Mouse (Mus musculus): ENCODE data around the gene Scfd2. TPM values are rescaled to one million over a fixed set of nuclear protein-coding genes. Genes with fewer than 3 reads are reported as not detected.

Scfd2 gene
- total and polyA plus RNA-seq, 2 experiments from 2014 or later, result 20.5 to 29.1 TPM

DNA sequence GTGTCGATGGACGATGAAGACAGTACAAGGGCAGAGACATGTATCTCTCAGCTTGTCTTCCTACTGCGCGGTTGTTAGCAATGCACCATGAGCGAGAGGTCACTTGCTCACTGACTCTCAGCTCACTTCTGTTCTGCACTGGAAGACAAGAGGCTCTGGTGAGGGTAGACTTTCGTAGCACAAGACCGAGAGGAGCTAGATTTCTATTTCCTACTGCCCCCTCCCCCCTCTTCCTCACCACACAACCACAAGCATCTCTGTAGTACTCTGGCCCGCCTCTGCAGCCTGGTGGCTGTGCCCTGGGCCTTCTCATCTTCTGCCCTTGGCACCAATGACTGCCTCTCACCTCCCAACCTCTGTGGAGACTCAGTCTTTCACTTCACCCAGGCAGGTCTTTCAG, 331.1 kb downstream of the Scfd2 start:
- DNase-seq (no peak), ATAC-seq (no peak)
- H3K36me3 ChIP-seq (ENCODE audit: insufficient read depth), result no peaks in the 10 kb centered on the region
- no peak overlapping the region for H3K9ac ChIP-seq
- no peaks in the 10 kb centered on the region for H3K9me3 ChIP-seq (ENCODE audit: low read length)
- H3K4me1 ChIP-seq (ENCODE audit: insufficient read depth), result 0 out of 2 replicates have a peak, but pooled peaks cover 3% of the 10 kb centered on the region
- no peaks in the 10 kb centered on the region for H3K27me3 ChIP-seq (ENCODE audit: insufficient read depth, low read length)
- 95% methylated on average over 8 of the region's 8 CpGs for WGBS
- H3K27ac ChIP-seq (ENCODE audit: low read depth, low read length), result no peak overlapping the region
- TF ChIP-seq CTCF (IDR thresholded peaks at IDR 0.05; ENCODE audit: low read depth), result no peak
- no peak overlapping the region for H3K4me3 ChIP-seq (ENCODE audit: low read depth, low read length)
- H3K4me2 ChIP-seq (ENCODE audit: low read depth), result no peak overlapping the region

DNA sequence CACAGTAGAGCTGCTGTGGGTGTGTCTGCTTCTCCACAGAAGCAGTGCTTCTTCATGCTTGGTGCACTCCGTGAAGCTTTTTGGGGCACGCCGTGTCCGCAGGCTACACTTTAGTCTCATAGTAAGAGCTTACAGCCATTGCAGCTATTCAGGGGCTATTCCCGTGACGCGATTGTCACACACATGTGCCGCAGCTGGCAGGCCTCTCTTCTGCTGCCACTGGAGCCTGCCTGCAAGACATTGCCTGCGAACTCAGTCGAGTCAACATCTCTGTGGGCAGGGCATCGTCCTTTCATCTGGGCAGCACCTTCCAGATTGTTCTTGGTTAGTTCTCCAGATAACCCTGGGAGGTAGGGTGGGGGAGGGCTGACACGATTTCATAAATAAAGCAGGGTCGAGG, 331.8 kb downstream of the Scfd2 start:
- H3K27ac ChIP-seq (ENCODE audit: low read depth, low read length), result no peak overlapping the region
- no peaks in the 10 kb centered on the region for H3K36me3 ChIP-seq (ENCODE audit: insufficient read depth)
- DNase-seq, result no peak
- H3K4me3 ChIP-seq (ENCODE audit: low read depth, low read length), result no peak overlapping the region
- 0 out of 2 replicates have a peak, but pooled peaks cover 4% of the 10 kb centered on the region for H3K4me1 ChIP-seq (ENCODE audit: insufficient read depth)
- 89% methylated on average over 13 of the region's 13 CpGs for WGBS
- no peaks in the 10 kb centered on the region for H3K27me3 ChIP-seq (ENCODE audit: insufficient read depth, low read length)
- no peak overlapping the region for H3K9ac ChIP-seq
- no peak for TF ChIP-seq CTCF (IDR thresholded peaks at IDR 0.05; ENCODE audit: low read depth)
- H3K4me2 ChIP-seq (ENCODE audit: low read depth), result no peak overlapping the region
- no peak for ATAC-seq
- H3K9me3 ChIP-seq (ENCODE audit: low read length), result no peaks in the 10 kb centered on the region

- Histone ChIP-seq H3K9ac (no peak overlapping the region), H3K4me1 (ENCODE audit: insufficient read depth) (peaks cover 11% of the 10 kb centered on the region; the same call in 1 of the 2 replicates), H3K27me3 (ENCODE audit: insufficient read depth, low read length) (no peaks in the 10 kb centered on the region), H3K4me3 (ENCODE audit: low read depth, low read length) (no peak overlapping the region), H3K9me3 (ENCODE audit: low read length) (no peaks in the 10 kb centered on the region), H3K27ac (ENCODE audit: low read depth, low read length) (no peak overlapping the region), H3K4me2 (ENCODE audit: low read depth) (0 out of 2 replicates have a peak overlapping the region, but pooled peaks have one; percentile 19), H3K36me3 (ENCODE audit: insufficient read depth) (no peaks in the 10 kb centered on the region)
- no peak for DNase-seq
- TF ChIP-seq CTCF (IDR thresholded peaks at IDR 0.05; ENCODE audit: low read depth), result no peak
- WGBS, result 64% methylated on average over 11 of the region's 11 CpGs
- no peak for ATAC-seq
Measured at GRCm38 (mm10) chr5:74198446-74198845, 333.1 kb downstream of the Scfd2 start.

- peaks cover 11% of the 10 kb centered on the region; the same call in 1 of the 2 replicates for H3K4me1 ChIP-seq (ENCODE audit: insufficient read depth)
- no peak overlapping the region for H3K27ac ChIP-seq (ENCODE audit: low read depth, low read length)
- H3K9me3 ChIP-seq (ENCODE audit: low read length), result no peaks in the 10 kb centered on the region
- DNase-seq (peak; percentile 26), ATAC-seq (no peak)
- H3K27me3 ChIP-seq (ENCODE audit: insufficient read depth, low read length), result no peaks in the 10 kb centered on the region
- H3K4me2 ChIP-seq (ENCODE audit: low read depth), result peak overlapping the region; percentile 19
- 51% methylated on average over 22 of the region's 22 CpGs for WGBS
- H3K36me3 ChIP-seq (ENCODE audit: insufficient read depth), result no peaks in the 10 kb centered on the region
- H3K9ac ChIP-seq, result no peak overlapping the region
- peak overlapping the region; percentile 3; the same call in 1 of the 2 replicates for H3K4me3 ChIP-seq (ENCODE audit: low read depth, low read length)
- no peak for TF ChIP-seq CTCF (IDR thresholded peaks at IDR 0.05; ENCODE audit: low read depth)
Measured at GRCm38 (mm10) chr5:74197541-74198330, 333.8 kb downstream of the Scfd2 start.

- WGBS, result 6% methylated on average over 4 of the region's 4 CpGs
- Histone ChIP-seq H3K4me3 (ENCODE audit: low read depth, low read length) (peak overlapping the region; percentile 85), H3K4me2 (ENCODE audit: low read depth) (peak overlapping the region; percentile 96), H3K27ac (ENCODE audit: low read depth, low read length) (no peak overlapping the region), H3K4me1 (ENCODE audit: insufficient read depth) (peaks cover 11% of the 10 kb centered on the region; the same call in 1 of the 2 replicates), H3K9ac (no peak overlapping the region), H3K9me3 (ENCODE audit: low read length) (no peaks in the 10 kb centered on the region), H3K27me3 (ENCODE audit: insufficient read depth, low read length) (no peaks in the 10 kb centered on the region), H3K36me3 (ENCODE audit: insufficient read depth) (no peaks in the 10 kb centered on the region)
- no peak for TF ChIP-seq CTCF (IDR thresholded peaks at IDR 0.05; ENCODE audit: low read depth)
- DNase-seq (no peak), ATAC-seq (no peak)
Measured at GRCm38 (mm10) chr5:74196307-74196618, 335.3 kb downstream of the Scfd2 start.

DNA sequence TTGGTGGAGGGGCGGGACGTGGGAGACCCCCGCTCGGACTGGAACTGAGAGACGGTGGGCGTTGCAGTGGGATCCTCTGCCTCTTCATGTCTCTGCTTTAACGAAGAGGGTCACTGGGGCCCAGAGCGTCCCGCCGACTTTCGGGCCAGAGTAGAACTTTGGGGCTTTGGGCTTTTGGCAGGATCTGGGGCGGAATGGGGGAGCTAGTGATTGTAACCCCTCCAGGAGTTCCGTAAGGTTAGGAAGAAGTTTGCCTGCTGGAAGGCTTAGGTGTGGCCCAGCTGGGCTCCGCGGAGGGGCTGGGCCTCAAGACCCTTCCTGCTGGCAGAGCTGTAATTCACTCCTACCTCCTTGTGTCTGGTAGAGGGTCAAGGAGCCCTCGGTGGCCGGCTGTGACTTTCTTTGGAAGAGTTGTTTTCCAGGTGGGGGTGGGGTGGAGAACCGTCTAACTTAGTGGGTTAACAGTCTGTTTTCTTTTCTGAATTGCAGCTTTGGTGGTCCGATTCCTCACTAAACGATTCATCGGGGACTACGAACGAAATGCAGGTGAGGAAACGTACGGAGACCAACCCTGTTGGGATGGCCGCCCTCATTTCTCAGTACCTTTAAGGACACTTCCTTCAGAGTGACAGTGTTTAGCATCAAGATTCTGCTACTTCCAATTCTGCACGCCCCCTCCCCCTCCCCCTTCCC, 335.8 kb downstream of the Scfd2 start:
- Histone ChIP-seq H3K27me3 (ENCODE audit: insufficient read depth, low read length) (no peaks in the 10 kb centered on the region), H3K27ac (ENCODE audit: low read depth, low read length) (peak overlapping the region; percentile 69), H3K36me3 (ENCODE audit: insufficient read depth) (no peaks in the 10 kb centered on the region), H3K9ac (peak overlapping the region; percentile 80), H3K4me2 (ENCODE audit: low read depth) (peak overlapping the region; percentile 96), H3K4me1 (ENCODE audit: insufficient read depth) (peaks cover 11% of the 10 kb centered on the region; the same call in 1 of the 2 replicates), H3K4me3 (ENCODE audit: low read depth, low read length) (peak overlapping the region; percentile 85), H3K9me3 (ENCODE audit: low read length) (no peaks in the 10 kb centered on the region)
- peak; percentile 21; the same call in 1 of the 2 replicates for ATAC-seq
- DNase-seq, result no peak
- WGBS, result 3% methylated on average over 27 of the region's 27 CpGs
- TF ChIP-seq CTCF (IDR thresholded peaks at IDR 0.05; ENCODE audit: low read depth), result no peak

All from forebrain, postnatal 0 days (tissue).